Mouse (Mus musculus) spleen, postnatal 36 days (tissue): ENCODE data around the gene D430042O09Rik.

Source experiments
- DNase-seq, 2 experiments: peaks; one replicate each; pipeline ENCODE4 v3.0.0; 2022; ENCODE audit warnings: low spot score in 2 of 2, mixed read lengths in 1 of 2

The D430042O09Rik gene

GRCm38 (mm10) chr7:125806571-125806970, 98.9 kb downstream of the D430042O09Rik start:
- DNase-seq = no peak

GRCm38 (mm10) chr7:125808210-125808609, 100.5 kb downstream of the D430042O09Rik start:
- no peak for DNase-seq

- DNase-seq = no peak
These were observed 105.0 kb downstream of the D430042O09Rik start for GRCm38 (mm10) chr7:125812721-125813120.

- no peak for DNase-seq
These were observed 108.0 kb downstream of the D430042O09Rik start for GRCm38 (mm10) chr7:125815733-125816132.

- DNase-seq = no peak
These were observed 110.6 kb downstream of the D430042O09Rik start for GRCm38 (mm10) chr7:125818301-125818712.

GRCm38 (mm10) chr7:125820233-125820632, 112.5 kb downstream of the D430042O09Rik start:
- no peak for DNase-seq

GRCm38 (mm10) chr7:125826425-125826824, 118.7 kb downstream of the D430042O09Rik start:
- no peak for DNase-seq

- DNase-seq = no peak
These were observed 119.2 kb downstream of the D430042O09Rik start for GRCm38 (mm10) chr7:125826887-125827286.

- no peak for DNase-seq
These were observed 119.7 kb downstream of the D430042O09Rik start for GRCm38 (mm10) chr7:125827420-125827819.

GRCm38 (mm10) chr7:125828561-125828960, 120.9 kb downstream of the D430042O09Rik start:
- no peak for DNase-seq

GRCm38 (mm10) chr7:125829121-125829666, 121.5 kb downstream of the D430042O09Rik start:
- DNase-seq = no peak

GRCm38 (mm10) chr7:125832767-125833166, 125.1 kb downstream of the D430042O09Rik start:
- DNase-seq = no peak

- DNase-seq = no peak
These were observed 125.8 kb downstream of the D430042O09Rik start for GRCm38 (mm10) chr7:125833471-125833870.

GRCm38 (mm10) chr7:125838078-125838742, 130.5 kb downstream of the D430042O09Rik start:
- no peak for DNase-seq

GRCm38 (mm10) chr7:125845611-125846010, 137.9 kb downstream of the D430042O09Rik start:
- DNase-seq = no peak

GRCm38 (mm10) chr7:125846866-125847527, 139.3 kb downstream of the D430042O09Rik start:
- no peak for DNase-seq

- no peak for DNase-seq
These were observed 139.8 kb downstream of the D430042O09Rik start for GRCm38 (mm10) chr7:125847528-125847866.

GRCm38 (mm10) chr7:125859564-125859963, 151.9 kb downstream of the D430042O09Rik start:
- DNase-seq = no peak

- DNase-seq = no peak
These were observed 152.7 kb downstream of the D430042O09Rik start for GRCm38 (mm10) chr7:125860421-125860820.

- DNase-seq = no peak
These were observed 156.3 kb downstream of the D430042O09Rik start for GRCm38 (mm10) chr7:125864026-125864425.

- DNase-seq = no peak
These were observed 157.5 kb downstream of the D430042O09Rik start for GRCm38 (mm10) chr7:125865234-125865633.

GRCm38 (mm10) chr7:125868570-125868969, 160.9 kb downstream of the D430042O09Rik start:
- DNase-seq = no peak
